Mouse (Mus musculus): ENCODE measurements at regions not wholly inside any gene's neighbourhood (a gene's known extent, or its start where the extent isn't known, plus 50 kb on each side); places are given as distances from the start of the nearest gene placed in this dataset.

- TF ChIP-seq CTCF (IDR thresholded peaks at IDR 0.05; ENCODE audit: control insufficient read depth, insufficient read depth, insufficient replicate concordance, low read depth, low read length) (no peak), POLR2A (IDR thresholded peaks at IDR 0.05; ENCODE audit: control insufficient read depth, low read depth, low read length) (no peak)
Measured at GRCm38 (mm10) chr2:101440231-101440630, 184.3 kb upstream of the Rag2 start.

Data from testis, adult 2 months (tissue).